Mouse (Mus musculus) kidney, embryonic 14.5 days (tissue): Measurements from ENCODE around the gene Dand5. TPM values are rescaled to one million over a fixed set of nuclear protein-coding genes. Genes with fewer than 3 reads are reported as not detected.
A peak's percentile ranks its signal among the peaks of the same experiment; 100 is the strongest.

Experiments
- ATAC-seq: fragments of 200-750 bp; cut with Nextera tagmentation; 2 replicates; pipeline ENCODE4 v1.8.0; 2017; ENCODE audit warnings: moderate number of reproducible peaks, mild to moderate bottlenecking, moderate TSS enrichment, moderate library complexity; ENCODE audit not compliant: low FRiP score, low TSS enrichment
- H3K27ac ChIP-seq: fragments of 300-500 bp; sonication (generic); 2 replicates; pipeline ENCODE4 v1.5.1; 2014; ENCODE audit warnings: low read depth, mild to moderate bottlenecking, low read length, moderate library complexity, mixed read lengths
- H3K27me3 ChIP-seq: fragments of 300-500 bp; sonication (generic); 2 replicates; pipeline ENCODE4 v1.6.1; 2014; ENCODE audit warnings: mild to moderate bottlenecking, low read length; ENCODE audit not compliant: control insufficient read depth, insufficient read depth
- H3K36me3 ChIP-seq: fragments of 300-500 bp; sonication (generic); 2 replicates; pipeline ENCODE4 v1.6.1; 2014; ENCODE audit warnings: low read length, mixed read lengths; ENCODE audit not compliant: control insufficient read depth, insufficient read depth
- H3K4me1 ChIP-seq: fragments of 300-500 bp; sonication (generic); 2 replicates; pipeline ENCODE4 v1.6.1; 2014; ENCODE audit warnings: low read length, mixed read lengths; ENCODE audit not compliant: control insufficient read depth, insufficient read depth
- H3K4me2 ChIP-seq: fragments of 300-500 bp; sonication (generic); replicated peaks from 2 replicates; pipeline ENCODE4 v1.6.1; 2014; ENCODE audit warnings: low read depth, mild to moderate bottlenecking, low read length
- H3K4me3 ChIP-seq: fragments of 300-500 bp; sonication (generic); 2 replicates; pipeline ENCODE4 v1.5.1; 2014; ENCODE audit warnings: mild to moderate bottlenecking, low read length
- H3K9ac ChIP-seq: fragments of 300-500 bp; sonication (generic); 2 replicates; pipeline ENCODE4 v1.6.1; 2014; ENCODE audit warnings: low read depth, mild to moderate bottlenecking, low read length, moderate library complexity
- H3K9me3 ChIP-seq: fragments of 300-500 bp; sonication (generic); 2 replicates; pipeline ENCODE4 v1.6.1; 2016; ENCODE audit warnings: low read length; ENCODE audit not compliant: control insufficient read depth
- whole genome bisulfite sequencing: fragments of 180-500 bp; shearing (Covaris S2); extraction: QIAGEN DNeasy Blood & Tissue Kit; methylation state at CpG from one replicate; pipeline ENCODE4 v1.1.7; 2014; 5-methylcytosine and 5-hydroxymethylcytosine counted together
- polyA plus RNA-seq: library from polyadenylated mRNA; unstranded; fragments of >200 nt; fragmentation: Nextera tagmentation; extraction: Ambion mirVana; gene quantifications from 2 replicates; pipeline ENCODE4 v1.2.1, GENCODE M21; 2014

Dand5 gene
- polyA plus RNA-seq, 1 experiment from 2014 or later, result 6.0 TPM

GRCm38 (mm10) chr8:84825636-84826035, 3.0 kb upstream of the Dand5 start:
- no peak for ATAC-seq
- no peaks in the 10 kb centered on the region for H3K36me3 ChIP-seq
- no peak overlapping the region for H3K4me2 ChIP-seq
- no peaks in the 10 kb centered on the region for H3K27me3 ChIP-seq
- WGBS, result 57% methylated on average over 4 of the region's 4 CpGs
- no peaks in the 10 kb centered on the region for H3K4me1 ChIP-seq
- no peak overlapping the region for H3K9ac ChIP-seq
- no peaks in the 10 kb centered on the region for H3K9me3 ChIP-seq
- H3K27ac ChIP-seq, result no peak overlapping the region
- H3K4me3 ChIP-seq, result no peak overlapping the region

- Histone ChIP-seq H3K27ac (no peak overlapping the region), H3K9me3 (no peaks in the 10 kb centered on the region), H3K9ac (peak overlapping the region; percentile 23; the same call in 1 of the 2 replicates), H3K4me3 (no peak overlapping the region; the same call in 1 of the 2 replicates), H3K4me2 (peak overlapping the region; percentile 40; the same call in 1 of the 2 replicates), H3K27me3 (no peaks in the 10 kb centered on the region), H3K4me1 (no peaks in the 10 kb centered on the region), H3K36me3 (no peaks in the 10 kb centered on the region)
- peak; percentile 89 for ATAC-seq
- WGBS, result 2% methylated on average over 18 of the region's 18 CpGs
These were observed 1.0 kb upstream of the Dand5 start for GRCm38 (mm10) chr8:84823653-84824052.

GRCm38 (mm10) chr8:84816117-84816516, 6.5 kb downstream of the Dand5 start:
- H3K4me2 ChIP-seq, result no peak overlapping the region
- no peak overlapping the region for H3K4me3 ChIP-seq
- ATAC-seq, result no peak
- peaks cover 17% of the 10 kb centered on the region for H3K27me3 ChIP-seq
- 79% methylated on average over 17 of the region's 17 CpGs for WGBS
- H3K9ac ChIP-seq, result no peak overlapping the region
- 0 out of 2 replicates have a peak, but pooled peaks cover 2% of the 10 kb centered on the region for H3K4me1 ChIP-seq
- H3K36me3 ChIP-seq, result no peaks in the 10 kb centered on the region
- H3K27ac ChIP-seq, result no peak overlapping the region
- no peaks in the 10 kb centered on the region for H3K9me3 ChIP-seq

GRCm38 (mm10) chr8:84815547-84815946, 7.1 kb downstream of the Dand5 start:
- H3K9me3 ChIP-seq, result no peaks in the 10 kb centered on the region
- H3K27ac ChIP-seq, result no peak overlapping the region
- H3K4me2 ChIP-seq, result no peak overlapping the region
- H3K4me1 ChIP-seq, result 0 out of 2 replicates have a peak, but pooled peaks cover 5% of the 10 kb centered on the region
- ATAC-seq, result peak; percentile 69
- no peaks in the 10 kb centered on the region for H3K36me3 ChIP-seq
- no peak overlapping the region for H3K4me3 ChIP-seq
- peaks cover 21% of the 10 kb centered on the region for H3K27me3 ChIP-seq
- H3K9ac ChIP-seq, result no peak overlapping the region
- WGBS, result 9% methylated on average over 9 of the region's 9 CpGs

GRCm38 (mm10) chr8:84814555-84815441, 7.8 kb downstream of the Dand5 start:
- WGBS, result 45% methylated on average over 19 of the region's 19 CpGs
- no peak overlapping the region for H3K4me2 ChIP-seq
- no peaks in the 10 kb centered on the region for H3K9me3 ChIP-seq
- no peak for ATAC-seq
- no peak overlapping the region for H3K27ac ChIP-seq
- H3K4me3 ChIP-seq, result no peak overlapping the region
- H3K27me3 ChIP-seq, result peaks cover 24% of the 10 kb centered on the region
- H3K9ac ChIP-seq, result no peak overlapping the region
- 0 out of 2 replicates have a peak, but pooled peaks cover 5% of the 10 kb centered on the region for H3K4me1 ChIP-seq
- no peaks in the 10 kb centered on the region for H3K36me3 ChIP-seq

GRCm38 (mm10) chr8:84814240-84814554, 8.4 kb downstream of the Dand5 start:
- Histone ChIP-seq H3K4me1 (0 out of 2 replicates have a peak, but pooled peaks cover 5% of the 10 kb centered on the region), H3K27me3 (peaks cover 26% of the 10 kb centered on the region), H3K4me2 (no peak overlapping the region), H3K27ac (no peak overlapping the region), H3K4me3 (no peak overlapping the region), H3K36me3 (no peaks in the 10 kb centered on the region), H3K9ac (no peak overlapping the region), H3K9me3 (no peaks in the 10 kb centered on the region)
- ATAC-seq, result no peak
- WGBS, result 88% methylated on average over 11 of the region's 11 CpGs

DNA sequence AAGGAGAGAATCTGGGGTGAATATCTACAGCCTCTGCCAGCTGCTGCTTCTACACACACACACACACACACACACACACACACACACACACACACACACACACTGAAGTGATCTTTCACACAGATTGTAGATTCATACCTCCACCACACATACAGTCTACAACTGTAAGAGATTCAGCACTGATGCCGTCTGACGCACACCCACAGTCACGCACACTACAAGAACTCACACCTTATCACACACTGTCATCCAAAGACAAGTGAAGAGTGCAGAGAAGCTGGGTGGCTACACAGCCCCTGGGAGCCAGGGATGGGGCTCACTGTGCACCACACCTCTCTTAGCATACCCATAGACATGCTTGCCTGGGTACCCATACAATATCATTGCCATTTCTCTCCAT, 8.8 kb downstream of the Dand5 start:
- no peak overlapping the region for H3K9ac ChIP-seq
- 91% methylated on average over 3 of the region's 3 CpGs for WGBS
- no peaks in the 10 kb centered on the region for H3K9me3 ChIP-seq
- H3K27ac ChIP-seq, result no peak overlapping the region
- H3K27me3 ChIP-seq, result peaks cover 30% of the 10 kb centered on the region
- H3K36me3 ChIP-seq, result no peaks in the 10 kb centered on the region
- 0 out of 2 replicates have a peak, but pooled peaks cover 5% of the 10 kb centered on the region for H3K4me1 ChIP-seq
- H3K4me3 ChIP-seq, result no peak overlapping the region
- no peak for ATAC-seq
- H3K4me2 ChIP-seq, result no peak overlapping the region

- Histone ChIP-seq H3K4me3 (no peak overlapping the region), H3K27ac (no peak overlapping the region), H3K4me2 (no peak overlapping the region), H3K36me3 (no peaks in the 10 kb centered on the region), H3K9me3 (no peaks in the 10 kb centered on the region), H3K27me3 (peaks cover 35% of the 10 kb centered on the region), H3K4me1 (0 out of 2 replicates have a peak, but pooled peaks cover 5% of the 10 kb centered on the region), H3K9ac (no peak overlapping the region)
- ATAC-seq, result no peak
- WGBS, result 3% methylated on average over 5 of the region's 5 CpGs
These were observed 9.6 kb downstream of the Dand5 start for GRCm38 (mm10) chr8:84813059-84813458.

DNA sequence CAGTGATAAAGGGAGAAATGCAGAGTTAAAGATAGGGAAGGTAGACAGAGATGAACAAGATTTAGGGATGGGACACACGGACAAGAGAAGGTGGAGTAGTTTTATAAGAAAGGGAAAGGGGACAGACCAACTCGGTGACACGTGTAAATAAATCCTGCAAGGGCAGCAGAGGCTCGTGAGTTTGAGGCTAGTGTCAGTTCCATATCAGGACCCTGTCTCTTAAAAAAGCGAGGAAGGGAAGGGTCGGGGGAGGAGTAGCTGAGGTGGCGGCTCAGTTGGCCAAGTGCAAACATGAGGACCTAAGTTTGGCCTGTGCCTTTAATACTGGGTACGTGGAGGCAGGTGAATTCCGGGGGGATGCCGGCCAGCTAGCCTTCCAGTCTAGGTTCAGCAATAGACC, 11.3 kb downstream of the Dand5 start:
- no peak for ATAC-seq
- H3K9ac ChIP-seq, result no peak overlapping the region
- no peaks in the 10 kb centered on the region for H3K36me3 ChIP-seq
- peaks cover 39% of the 10 kb centered on the region for H3K27me3 ChIP-seq
- no peak overlapping the region for H3K27ac ChIP-seq
- H3K4me3 ChIP-seq, result peak overlapping the region; percentile 36
- H3K4me2 ChIP-seq, result peak overlapping the region; percentile 56
- 0 out of 2 replicates have a peak, but pooled peaks cover 5% of the 10 kb centered on the region for H3K4me1 ChIP-seq
- WGBS, result 25% methylated on average over 10 of the region's 10 CpGs
- H3K9me3 ChIP-seq, result no peaks in the 10 kb centered on the region; the same call in 1 of the 2 replicates
